Mouse (Mus musculus) left cerebral cortex, adult 2 months (tissue): Measurements from ENCODE around the gene Top2a. TPM values are rescaled to one million over a fixed set of nuclear protein-coding genes. Genes with fewer than 3 reads are reported as not detected.

Experiments
- DNase-seq, 2 experiments: peaks; one replicate each; pipeline ENCODE4 v3.0.0; 2021 to 2022; ENCODE audit warnings: low spot score in 2 of 2, mixed read lengths in 1 of 2; ENCODE audit errors: extremely low spot score in 1 of 2
- H3K27ac ChIP-seq: fragments of 200-600 bp; 2 replicates; pipeline ENCODE4 v1.8.1; 2022
- H3K4me3 ChIP-seq: fragments of 200-600 bp; 2 replicates; pipeline ENCODE4 v1.8.1; 2022
- CTCF ChIP-seq: fragments of 200-600 bp; IDR thresholded peaks from 2 replicates; pipeline ENCODE4 v1.8.1; 2022; ENCODE audit warnings: antibody characterized with exemption, mild to moderate bottlenecking, moderate library complexity
- intact Hi-C: fragments of 180-260 bp; cut with DNase I; formaldehyde crosslinking; loops from one replicate; pipeline ENCODE4 v1.15.1; 2025
- total RNA-seq, 2 experiments: library from RNA; stranded (reverse); gene quantifications; 2 replicates each; pipeline ENCODE4 v1.2.3; 2021

Top2a gene
- total RNA-seq, 2 experiments from 2014 or later = 0.66 to 1.0 TPM

DNA sequence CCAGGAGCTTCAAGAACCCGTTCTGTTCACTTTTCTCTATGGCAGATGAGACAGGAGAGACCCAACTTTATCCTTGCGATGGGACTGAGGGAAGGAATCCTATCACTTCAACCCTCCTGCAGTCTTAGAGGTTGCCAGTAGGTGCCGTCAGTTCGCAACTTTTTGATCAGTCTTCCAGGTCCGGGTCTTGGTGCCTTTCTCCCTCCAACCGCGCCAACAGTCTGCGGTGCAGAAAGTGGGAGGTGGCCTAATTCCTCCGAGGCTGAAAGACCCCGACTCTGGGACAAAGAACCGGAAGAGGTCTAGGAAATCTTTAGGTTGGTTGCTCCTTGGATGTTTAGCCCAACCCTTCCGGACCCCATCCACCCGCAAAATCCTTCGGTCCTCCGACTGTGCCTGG is 15.8 kb upstream of the Top2a start:
- TF ChIP-seq CTCF = peak; percentile 83
- H3K4me3 ChIP-seq = peak overlapping the region; percentile 67
- peak overlapping the region; percentile 30; the same call in 1 of the 2 replicates for H3K27ac ChIP-seq
- intact Hi-C loops = loop anchor here (1.0 to 5.0 kb wide), 5 partner anchors 27 to 117 kb away; partner anchors contain the start of gene Gjd3
- peak; percentile 74 to 76 for DNase-seq

DNA sequence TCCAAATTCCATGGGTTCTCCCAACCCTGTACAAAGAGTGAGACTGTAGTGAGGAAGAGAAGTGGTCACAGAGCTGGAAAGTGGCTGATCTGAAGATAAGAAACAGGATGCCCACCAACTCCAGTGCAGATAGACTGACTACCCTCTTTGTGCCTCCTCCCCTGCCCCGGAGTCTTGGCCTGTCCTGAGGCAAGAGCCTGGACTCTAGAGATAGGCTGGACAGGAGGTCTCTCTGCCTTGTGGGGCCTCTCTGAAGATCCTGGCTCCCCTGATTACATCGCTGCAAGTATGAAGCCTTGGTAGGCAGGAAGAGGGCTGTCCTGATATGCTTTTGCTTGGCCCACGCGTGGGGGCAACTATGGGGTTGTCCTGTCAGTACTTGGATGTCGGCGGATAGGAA is 12.3 kb upstream of the Top2a start:
- TF ChIP-seq CTCF = no peak
- Histone ChIP-seq H3K27ac (no peak overlapping the region), H3K4me3 (no peak overlapping the region)
- intact Hi-C loops = loop anchor here (5.0 kb wide), 1 partner anchor 114 kb away; no protein-coding TSS in a partner anchor
- DNase-seq = no peak

DNA sequence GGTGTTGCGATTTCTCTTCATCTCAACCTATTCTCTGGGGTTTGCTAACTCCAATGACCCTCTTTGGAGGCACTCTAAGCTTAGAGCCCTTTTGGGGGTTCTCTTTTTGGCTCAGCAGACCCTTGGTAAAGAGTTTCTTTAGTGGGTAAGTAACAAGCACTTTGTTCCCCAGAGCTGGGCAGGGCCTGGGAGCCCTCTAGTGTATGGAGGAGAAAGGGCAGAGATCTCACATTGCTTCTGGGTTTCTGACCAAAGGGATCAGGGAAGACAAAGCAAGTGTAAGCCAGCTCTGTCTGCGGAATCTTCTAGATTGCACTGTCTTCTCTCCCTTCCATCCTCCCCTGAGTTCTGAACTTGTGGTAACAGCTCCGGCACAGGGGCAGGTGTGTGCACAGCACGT is 11.4 kb upstream of the Top2a start:
- Histone ChIP-seq H3K4me3 (no peak overlapping the region), H3K27ac (no peak overlapping the region)
- peak; percentile 43 for TF ChIP-seq CTCF
- intact Hi-C loops = loop anchor here (5.0 kb wide), 1 partner anchor 113 kb away; no protein-coding TSS in a partner anchor
- DNase-seq = no peak

DNA sequence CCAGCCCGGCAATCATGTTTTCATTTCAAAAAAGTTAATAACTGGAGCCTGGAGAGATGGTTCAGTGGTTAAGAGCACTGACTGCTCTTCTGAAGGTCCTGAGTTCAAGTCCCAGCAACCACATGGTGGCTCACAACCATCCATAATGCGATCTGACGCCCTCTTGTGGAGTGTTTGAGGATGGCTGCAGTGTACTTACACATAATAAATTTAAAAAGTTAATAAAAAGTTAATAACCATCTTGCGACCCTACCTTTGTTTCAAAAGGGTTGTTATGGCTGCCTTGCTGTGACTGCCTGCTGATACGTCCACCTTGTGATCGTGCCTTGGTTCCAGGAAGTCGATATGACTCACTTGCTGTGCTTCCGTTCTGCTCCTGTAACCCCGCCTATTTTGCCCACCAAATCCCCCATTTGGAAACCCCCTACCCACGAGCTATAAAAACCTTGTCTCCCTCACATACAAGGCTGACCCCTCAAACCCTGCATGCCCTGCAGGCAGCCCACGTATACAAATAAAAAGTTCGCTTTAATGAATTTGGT is 3.0 kb upstream of the Top2a start:
- peak; percentile 8 for TF ChIP-seq CTCF
- no peak overlapping the region for H3K4me3 ChIP-seq
- no peak overlapping the region for H3K27ac ChIP-seq
- intact Hi-C loops = no loop called here
- no peak for DNase-seq

DNA sequence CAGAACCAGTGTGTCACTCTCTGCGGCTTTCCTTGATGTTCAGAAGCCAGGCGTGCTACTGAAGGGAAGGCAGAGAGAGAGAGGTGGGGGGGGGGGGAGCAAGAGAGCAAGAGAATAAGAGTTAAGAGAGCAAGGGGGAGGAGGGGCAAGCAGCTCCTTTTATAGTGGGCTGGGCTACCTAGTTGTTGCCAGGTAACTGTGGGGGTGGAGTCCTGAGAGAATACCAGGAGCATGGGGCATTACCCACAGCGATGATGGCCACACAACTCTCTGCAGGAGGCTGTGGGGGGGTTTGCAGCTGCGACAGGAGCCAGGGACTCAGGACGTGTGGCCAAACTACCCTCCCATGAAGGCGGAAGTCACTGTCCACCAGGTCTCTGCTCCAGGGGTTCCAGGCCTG is 1.9 kb upstream of the Top2a start:
- intact Hi-C loops = no loop called here
- no peak for TF ChIP-seq CTCF
- no peak overlapping the region for H3K27ac ChIP-seq
- no peak overlapping the region for H3K4me3 ChIP-seq
- DNase-seq = no peak

DNA sequence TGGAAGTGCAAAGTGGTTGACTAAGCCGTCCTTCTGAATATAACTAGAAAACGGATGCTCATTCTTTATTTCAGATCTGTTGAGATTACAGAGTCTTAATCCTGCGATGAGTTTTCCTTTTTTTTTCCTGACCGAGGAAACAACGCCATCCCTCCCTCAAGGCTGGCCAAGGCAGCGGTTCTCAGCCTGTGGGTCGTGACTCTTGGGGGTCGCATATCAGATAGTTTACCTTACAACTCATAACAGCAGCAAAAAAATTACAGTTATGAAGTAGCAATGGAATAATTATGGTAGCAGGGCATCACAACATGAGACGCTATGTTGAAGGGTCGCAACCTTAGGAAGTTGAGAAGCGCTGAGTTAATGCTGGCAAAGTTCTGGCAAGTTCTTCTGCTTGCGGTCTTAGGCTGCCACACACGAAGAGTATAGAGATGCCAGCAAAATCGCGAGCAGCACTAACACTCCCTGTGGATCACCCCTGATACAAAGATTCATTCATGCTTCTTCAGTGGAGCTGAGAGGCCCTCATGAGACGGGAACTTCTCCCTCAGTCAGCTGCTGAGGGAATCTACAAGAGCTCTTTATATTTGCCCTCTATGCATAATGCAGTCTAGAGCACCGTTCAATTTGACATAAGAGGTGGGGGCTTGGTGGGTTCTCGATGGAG is 612 bp upstream of the Top2a start:
- intact Hi-C loops = no loop called here

DNA sequence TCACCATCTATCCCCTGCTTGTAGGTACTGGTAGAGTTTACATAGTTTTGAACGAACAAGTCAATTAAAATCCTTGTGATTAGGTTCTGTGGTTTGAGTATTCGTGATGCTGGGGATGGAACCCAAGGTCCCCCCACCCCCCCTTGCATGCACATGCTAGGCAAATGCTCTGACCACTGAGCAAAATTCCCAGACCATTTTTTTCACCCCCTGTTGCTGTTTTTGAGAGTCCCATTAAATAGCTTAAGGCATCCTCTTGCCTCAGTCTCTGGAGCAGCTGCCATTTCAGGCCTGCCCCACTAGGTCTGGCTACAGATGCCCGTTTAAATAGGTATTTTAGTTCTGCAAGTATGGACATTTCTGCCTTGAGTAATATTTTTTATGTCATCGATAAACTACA is 895 bp downstream of the Top2a start:
- no peak overlapping the region for H3K27ac ChIP-seq
- intact Hi-C loops = no loop called here
- no peak for DNase-seq
- TF ChIP-seq CTCF = no peak
- H3K4me3 ChIP-seq = no peak overlapping the region

More for the DNA sequence above, 612 bp upstream of the Top2a start:
- peak overlapping the region; percentile 50 for H3K4me3 ChIP-seq
- DNase-seq = no peak
- H3K27ac ChIP-seq = no peak overlapping the region
- TF ChIP-seq CTCF = no peak

DNA sequence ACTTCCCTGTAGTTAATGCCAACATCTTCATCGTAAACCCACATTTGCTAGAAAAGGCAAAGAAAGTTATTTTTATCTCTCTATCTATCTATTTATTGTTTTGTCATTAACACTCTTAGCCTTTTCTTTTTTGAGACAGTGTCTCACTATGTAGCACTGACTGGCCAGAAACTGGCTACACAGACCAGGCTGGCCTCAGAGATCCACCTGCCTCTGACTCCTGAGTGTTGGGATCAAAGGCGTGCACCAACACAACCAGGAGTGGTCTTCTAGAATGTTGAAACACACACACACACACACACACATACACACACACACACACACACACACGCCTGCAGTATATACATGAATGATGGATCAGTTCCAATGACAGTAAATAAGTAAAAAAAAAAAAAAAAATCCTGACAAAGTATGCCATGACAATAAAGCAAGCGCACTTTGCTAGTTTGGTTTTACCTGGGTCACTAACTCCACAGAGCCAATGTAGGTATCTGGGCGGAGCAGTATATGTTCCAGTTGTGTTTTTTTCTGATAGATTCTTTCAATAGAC is 1.5 kb downstream of the Top2a start:
- H3K27ac ChIP-seq = no peak overlapping the region
- TF ChIP-seq CTCF = no peak
- intact Hi-C loops = no loop called here
- DNase-seq = no peak
- no peak overlapping the region for H3K4me3 ChIP-seq

DNA sequence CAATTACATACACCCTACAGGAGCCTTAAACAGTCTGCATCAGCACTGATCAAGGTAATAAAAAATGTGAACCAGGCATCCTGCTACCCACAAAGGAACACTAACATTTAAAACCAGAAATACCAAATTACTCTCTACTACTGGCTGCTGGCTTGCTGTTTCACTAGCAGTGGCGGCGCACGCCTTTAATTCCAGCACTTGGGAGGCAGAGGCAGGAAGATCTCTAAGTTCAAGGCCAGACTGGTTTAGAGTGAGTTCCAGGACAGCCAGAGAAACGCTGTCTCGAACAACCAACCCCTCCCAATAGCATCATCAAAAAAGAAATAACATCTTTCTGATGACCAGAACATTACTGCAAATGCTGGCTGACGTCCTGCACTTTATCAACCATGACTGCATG is 4.1 kb downstream of the Top2a start:
- DNase-seq = no peak
- TF ChIP-seq CTCF = no peak
- no peak overlapping the region for H3K27ac ChIP-seq
- no peak overlapping the region for H3K4me3 ChIP-seq
- intact Hi-C loops = no loop called here

DNA sequence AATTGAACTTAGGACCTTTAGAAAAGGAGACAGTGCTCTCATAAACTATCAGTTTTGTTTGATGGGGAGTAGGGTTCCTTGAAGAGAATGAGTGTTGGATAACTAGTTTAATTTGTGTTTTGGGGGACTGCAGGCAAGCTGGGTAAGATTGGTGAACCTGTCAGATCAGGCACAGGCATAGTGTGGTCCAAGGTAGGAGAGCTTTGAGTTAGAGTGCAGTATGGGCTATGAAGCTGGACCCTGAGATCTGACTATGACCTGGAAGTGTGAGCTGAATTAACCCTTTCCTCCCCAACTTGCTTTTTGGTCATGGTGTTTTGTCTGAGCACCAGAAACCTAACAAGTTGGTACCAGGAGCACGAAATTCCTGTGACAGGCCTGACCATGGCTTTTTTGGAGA is 10.1 kb downstream of the Top2a start:
- H3K27ac ChIP-seq = no peak overlapping the region
- no peak overlapping the region for H3K4me3 ChIP-seq
- intact Hi-C loops = no loop called here
- no peak for TF ChIP-seq CTCF
- no peak for DNase-seq

DNA sequence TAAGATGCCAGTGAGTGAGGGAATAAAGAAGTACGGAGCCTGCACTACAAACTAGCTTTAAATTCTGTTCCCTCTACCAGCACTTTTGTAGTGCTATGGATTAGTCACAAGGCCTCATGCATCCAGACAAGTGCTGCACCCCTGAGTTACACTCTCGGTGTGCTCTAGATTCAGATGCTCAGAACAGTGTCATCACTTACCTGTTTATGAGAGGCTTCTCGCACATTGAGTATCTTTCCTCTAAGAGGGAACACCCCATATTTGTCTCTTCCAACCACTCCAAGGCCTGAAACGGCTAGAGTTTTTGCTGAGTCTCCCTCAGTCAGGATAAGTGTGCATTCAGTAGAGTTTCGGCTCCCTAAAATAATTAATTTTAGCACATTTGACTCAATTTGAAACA is 13.3 kb downstream of the Top2a start:
- intact Hi-C loops = no loop called here
- H3K4me3 ChIP-seq = no peak overlapping the region
- no peak overlapping the region for H3K27ac ChIP-seq
- no peak for DNase-seq
- TF ChIP-seq CTCF = no peak

DNA sequence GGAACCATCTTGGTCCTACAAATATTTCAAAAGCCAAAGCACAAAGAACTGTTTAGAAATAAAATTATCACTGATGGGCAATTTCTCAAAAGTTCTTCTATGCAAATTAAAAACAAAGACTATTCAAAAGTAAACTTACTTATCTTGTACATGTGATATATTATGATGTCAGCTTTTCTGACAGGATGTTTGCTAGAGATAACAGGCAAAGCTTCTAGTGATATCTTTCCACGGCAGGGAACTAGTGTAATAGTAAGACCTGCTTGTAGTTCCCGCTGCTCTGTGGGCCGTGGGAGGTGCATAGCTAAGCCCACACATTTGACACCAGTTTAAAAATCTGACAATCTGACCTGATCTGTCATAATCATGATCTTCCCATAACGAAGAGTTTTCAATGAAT is 13.9 kb downstream of the Top2a start:
- no peak for TF ChIP-seq CTCF
- intact Hi-C loops = no loop called here
- Histone ChIP-seq H3K27ac (no peak overlapping the region), H3K4me3 (no peak overlapping the region)
- no peak for DNase-seq

DNA sequence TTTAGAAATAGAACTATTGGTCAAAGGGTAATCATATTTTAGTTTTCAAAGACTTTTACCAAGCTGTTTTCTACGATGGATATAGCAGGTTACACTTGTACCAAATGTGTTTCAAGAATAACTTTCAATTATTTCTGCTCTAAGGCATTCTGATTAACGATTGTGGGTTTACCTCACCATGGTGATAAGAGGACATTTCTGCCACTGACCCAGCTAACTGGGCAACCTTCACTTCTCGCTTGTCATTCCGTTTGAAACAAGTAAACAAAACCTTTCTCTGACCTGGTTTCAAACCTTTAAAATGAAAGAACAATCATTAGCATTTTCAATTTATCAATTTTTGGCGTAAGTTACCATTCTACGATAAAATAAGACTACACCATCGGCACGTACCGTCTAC is 17.2 kb downstream of the Top2a start:
- TF ChIP-seq CTCF = no peak
- H3K4me3 ChIP-seq = no peak overlapping the region
- H3K27ac ChIP-seq = no peak overlapping the region
- intact Hi-C loops = no loop called here
- DNase-seq = no peak
